In genomic region chr7:122099222-122099621, GRCm38 (mm10) we compare ENCODE assay signal across 10 mouse cellular contexts. TPM values are rescaled to one million over a fixed set of nuclear protein-coding genes. Genes with fewer than 3 reads are reported as not detected.
DNase-seq lines count a peak whose midpoint lies in the region; ATAC-seq and TF ChIP-seq lines count a peak whose summit lies in the region.
"Had no signal": no experiment of that assay in that cellular context is flagged by ENCODE, and none has a peak within 500 bp of the region (broad histone marks: within the 10 kb centered on the region; RNA-seq: fewer than 3 reads in every experiment).

No protein-coding gene starts in this region.

- intact Hi-C loops in gastrocnemius, adult 2 months (cut with DNase I) = loop anchor here (2.0 to 5.0 kb wide), 2 partner anchors 30 to 98 kb away; no protein-coding TSS in a partner anchor

- ATAC-seq in common myeloid progenitor, adult 5-6 weeks (replicated peaks; ENCODE audit: low read depth, poor library complexity, severe bottlenecking) = peak; percentile 71
- peak; percentile 79 for ATAC-seq in megakaryocyte progenitor cell, adult 5-6 weeks (replicated peaks; ENCODE audit: poor library complexity)

- no peak overlapping the region for H3K27ac ChIP-seq in gastrocnemius, adult 2 months
- H3K27ac ChIP-seq: embryonic facial prominence, embryonic 13.5 days; macrophage had no signal

- H3K4me3 ChIP-seq in gastrocnemius, adult 2 months = peak overlapping the region; percentile 39
- H3K4me3 ChIP-seq: embryonic facial prominence, embryonic 13.5 days had no signal

- peak; percentile 26 for DNase-seq in gastrocnemius, adult 2 months
- no peak for DNase-seq in gastrocnemius, postnatal 4 days (ENCODE audit: low spot score in 2 of 2)
- DNase-seq in 3T3-L1 (ENCODE audit: low read depth, low spot score) = peak; percentile 71
- DNase-seq in R1 (ENCODE audit: low read depth, low spot score) = peak; percentile 84
- DNase-seq in kidney, adult 8-10 months = peak; percentile 46 to 50
- peak; percentile 11 to 46 for DNase-seq in thymus, postnatal 10 days (ENCODE audit: low spot score in 2 of 2)

- TF ChIP-seq CTCF in gastrocnemius, adult 2 months (IDR thresholded peaks at IDR 0.05) = peak; percentile 89

RNA-seq across cellular contexts. Expression of gene Ndufab1, which starts 2.5 kb away (rescaled TPM):
- 100 to 1,000 TPM; 529 to 848 TPM for total RNA-seq in gastrocnemius, adult 2 months (2021)
- total RNA-seq in gastrocnemius, postnatal 4 days (2021) = 100 to 1,000 TPM; 476 to 560 TPM
- total RNA-seq in common myeloid progenitor, adult 5-6 weeks (2017) = 45.1 and 129 TPM in 2 replicates
- total RNA-seq in megakaryocyte progenitor cell, adult 5-6 weeks (2015) = 277 and 282 TPM in 2 replicates
- 77.0 and 77.4 TPM in 2 replicates for total RNA-seq in megakaryocyte progenitor cell, adult 5-6 weeks (2017)

RNA-seq across cellular contexts. Expression of gene Ears2, which starts 32.2 kb away (rescaled TPM):
- total RNA-seq in gastrocnemius, adult 2 months (2021) = 1 to 10 TPM; 6.6 to 8.2 TPM
- 10 to 100 TPM; 13.2 to 14.1 TPM for total RNA-seq in gastrocnemius, postnatal 4 days (2021)
- 5.1 and 9.6 TPM in 2 replicates for total RNA-seq in common myeloid progenitor, adult 5-6 weeks (2017)
- total RNA-seq in megakaryocyte progenitor cell, adult 5-6 weeks (2015) = 4.1 and 5.7 TPM in 2 replicates
- 6.6 and 7.7 TPM in 2 replicates for total RNA-seq in megakaryocyte progenitor cell, adult 5-6 weeks (2017)

RNA-seq across cellular contexts. Expression of gene Ubfd1, which starts 32.2 kb away (rescaled TPM):
- 10 to 100 TPM; 23.2 to 25.5 TPM for total RNA-seq in gastrocnemius, adult 2 months (2021)
- total RNA-seq in gastrocnemius, postnatal 4 days (2021) = 10 to 100 TPM; 53.0 to 57.4 TPM
- 31.3 and 38.4 TPM in 2 replicates for total RNA-seq in common myeloid progenitor, adult 5-6 weeks (2017)
- 36.5 and 37.1 TPM in 2 replicates for total RNA-seq in megakaryocyte progenitor cell, adult 5-6 weeks (2015)
- 30.7 and 35.9 TPM in 2 replicates for total RNA-seq in megakaryocyte progenitor cell, adult 5-6 weeks (2017)

RNA-seq across cellular contexts. Expression of gene Palb2, which starts 33.6 kb away (rescaled TPM):
- total RNA-seq in gastrocnemius, adult 2 months (2021) = under 1 TPM; 0.61 to 0.66 TPM
- 1 to 10 TPM; 2.0 to 2.4 TPM for total RNA-seq in gastrocnemius, postnatal 4 days (2021)
- total RNA-seq in common myeloid progenitor, adult 5-6 weeks (2017) = 21.9 and 33.6 TPM in 2 replicates
- 26.8 and 26.9 TPM in 2 replicates for total RNA-seq in megakaryocyte progenitor cell, adult 5-6 weeks (2015)
- 21.9 and 22.2 TPM in 2 replicates for total RNA-seq in megakaryocyte progenitor cell, adult 5-6 weeks (2017)

RNA-seq across cellular contexts. Expression of gene Dctn5, which starts 33.6 kb away (rescaled TPM):
- total RNA-seq in gastrocnemius, adult 2 months (2021) = 10 to 100 TPM; 16.4 to 21.1 TPM
- total RNA-seq in gastrocnemius, postnatal 4 days (2021) = 10 to 100 TPM; 51.9 to 52.1 TPM
- 54.0 and 55.2 TPM in 2 replicates for total RNA-seq in common myeloid progenitor, adult 5-6 weeks (2017)
- 61.3 and 62.8 TPM in 2 replicates for total RNA-seq in megakaryocyte progenitor cell, adult 5-6 weeks (2015)
- total RNA-seq in megakaryocyte progenitor cell, adult 5-6 weeks (2017) = 75.4 and 83.6 TPM in 2 replicates

Comparison
In these comparisons a context has a peak if more than half of its experiments do, and no peak if none do; other contexts are left out.
1. DNase-seq: peak in gastrocnemius, adult 2 months (single experiment), 3T3-L1 (single experiment), R1 (single experiment), kidney, adult 8-10 months (2 of 2) and thymus, postnatal 10 days (2 of 2); none in gastrocnemius, postnatal 4 days (0 of 2).